Mouse (Mus musculus): Measurements from ENCODE around the gene Nrxn3.

- no peak for TF ChIP-seq CTCF (IDR thresholded peaks at IDR 0.05; ENCODE audit: control insufficient read depth, insufficient read depth, insufficient replicate concordance, low read depth, low read length)
- TF ChIP-seq POLR2A (IDR thresholded peaks at IDR 0.05; ENCODE audit: control insufficient read depth, low read depth, low read length): no peak
Measured at GRCm38 (mm10) chr12:89097561-89097960, 374.9 kb downstream of the Nrxn3 start.
